Mouse (Mus musculus) liver, postnatal 0 days (tissue): ENCODE measurements around the gene Zfp523. TPM values are rescaled to one million over a fixed set of nuclear protein-coding genes. Genes with fewer than 3 reads are reported as not detected.

Experiments
- ATAC-seq: fragments of 200-750 bp; cut with Nextera tagmentation; 2 replicates; pipeline ENCODE4 v1.8.0; 2017; ENCODE audit warnings: mild to moderate bottlenecking, moderate library complexity
- DNase-seq: peaks from one replicate; pipeline ENCODE4 v3.0.0-alpha.2; 2016
- H3K27ac ChIP-seq: fragments of 300-500 bp; sonication (generic); 2 replicates; pipeline ENCODE4 v1.5.1; 2014; ENCODE audit warnings: antibody characterized with exemption, moderate library complexity, mild to moderate bottlenecking, low read depth
- H3K27me3 ChIP-seq: fragments of 300-500 bp; sonication (generic); 2 replicates; pipeline ENCODE4 v1.6.1; 2014; ENCODE audit warnings: low read length, control low read depth, mixed read lengths; ENCODE audit not compliant: insufficient read depth
- H3K36me3 ChIP-seq: fragments of 300-500 bp; sonication (generic); replicated peaks from 2 replicates; pipeline ENCODE4 v1.6.1; 2014; ENCODE audit warnings: mild to moderate bottlenecking, control low read depth, low read length, moderate library complexity, mixed read lengths; ENCODE audit not compliant: insufficient read depth
- H3K4me1 ChIP-seq: fragments of 300-500 bp; sonication (generic); 2 replicates; pipeline ENCODE4 v1.6.1; 2014; ENCODE audit warnings: antibody characterized with exemption, mild to moderate bottlenecking, control low read depth; ENCODE audit not compliant: insufficient read depth
- H3K4me2 ChIP-seq: fragments of 300-500 bp; sonication (generic); 2 replicates; pipeline ENCODE4 v1.6.1; 2014; ENCODE audit warnings: low read depth, mild to moderate bottlenecking, low read length, moderate library complexity, mixed read lengths
- H3K4me3 ChIP-seq: fragments of 300-500 bp; sonication (generic); 2 replicates; pipeline ENCODE4 v1.5.1; 2014; ENCODE audit warnings: low read depth, low read length
- H3K9ac ChIP-seq: fragments of 300-500 bp; sonication (generic); replicated peaks from 2 replicates; pipeline ENCODE4 v1.6.1; 2014; ENCODE audit warnings: mild to moderate bottlenecking, moderate library complexity
- H3K9me3 ChIP-seq: fragments of 300-500 bp; sonication (generic); 2 replicates; pipeline ENCODE4 v1.6.1; 2016; ENCODE audit warnings: mild to moderate bottlenecking, control low read depth, low read length, mixed read lengths
- CTCF ChIP-seq: sonication (generic); IDR thresholded peaks from 2 replicates; pipeline ENCODE4 v1.5.1; 2016; ENCODE audit warnings: antibody characterized with exemption, low read depth
- EP300 ChIP-seq: IDR thresholded peaks from 2 replicates; pipeline ENCODE4 v1.6.1; 2016; ENCODE audit warnings: antibody characterized with exemption, low read depth, mild to moderate bottlenecking
- WGBS: fragments of 180-500 bp; shearing (Covaris S2); extraction: QIAGEN DNeasy Blood & Tissue Kit; methylation state at CpG from one replicate; pipeline ENCODE4 v1.1.7; 2014; ENCODE audit not compliant: insufficient replicate concordance; 5-methylcytosine and 5-hydroxymethylcytosine counted together
- polyA plus RNA-seq: library from polyadenylated mRNA; unstranded; fragments of >200 nt; fragmentation: Nextera tagmentation; extraction: Ambion mirVana; gene quantifications from 2 replicates; pipeline ENCODE4 v1.2.1, GENCODE M21; 2015

Zfp523 gene
- 6.1 and 6.2 TPM in 2 replicates for polyA plus RNA-seq

GRCm38 (mm10) chr17:28176775-28177539 is at the start of gene Zfp523:
Gene Zfp523, plus strand, starts transcription at chr17:28177129.
- peak; percentile 89 for DNase-seq
- H3K27me3 ChIP-seq = no peaks in the 10 kb centered on the region
- H3K4me2 ChIP-seq = peak within 1 kb of the TSS; percentile 89
- peak within 1 kb of the TSS; percentile 87 for H3K4me3 ChIP-seq
- no peaks in the 10 kb centered on the region for H3K9me3 ChIP-seq
- TF ChIP-seq EP300 (no peak), CTCF (no peak)
- whole genome bisulfite sequencing = under 1% methylated on average over 72 of the region's 82 CpGs
- H3K36me3 ChIP-seq = no peaks in the 10 kb centered on the region
- H3K4me1 ChIP-seq = peaks cover 40% of the 10 kb centered on the region
- ATAC-seq = peak; percentile 92
- H3K9ac ChIP-seq = peak within 1 kb of the TSS; percentile 84
- peak within 1 kb of the TSS; percentile 90 for H3K27ac ChIP-seq

- no peaks in the 10 kb centered on the region for H3K36me3 ChIP-seq
- H3K27me3 ChIP-seq = no peaks in the 10 kb centered on the region
- H3K9ac ChIP-seq = no peak overlapping the region
- H3K27ac ChIP-seq = no peak overlapping the region
- no peak overlapping the region for H3K4me3 ChIP-seq
- H3K4me1 ChIP-seq = no peaks in the 10 kb centered on the region
- WGBS = 83% methylated on average over 5 of the region's 5 CpGs
- no peak overlapping the region for H3K4me2 ChIP-seq
- no peaks in the 10 kb centered on the region for H3K9me3 ChIP-seq
- DNase-seq (no peak), ATAC-seq (no peak)
- TF ChIP-seq EP300 = no peak
- no peak for TF ChIP-seq CTCF
These were observed 47.1 kb upstream of the Zfp523 start for GRCm38 (mm10) chr17:28129796-28130195.

GRCm38 (mm10) chr17:28130391-28131125 is 46.4 kb upstream of the Zfp523 start:
- H3K27ac ChIP-seq = no peak overlapping the region
- H3K9me3 ChIP-seq = no peaks in the 10 kb centered on the region
- 62% methylated on average over 5 of the region's 5 CpGs for WGBS
- ATAC-seq (no peak), DNase-seq (no peak)
- no peak overlapping the region for H3K4me3 ChIP-seq
- no peak overlapping the region for H3K9ac ChIP-seq
- no peak for TF ChIP-seq EP300
- no peak for TF ChIP-seq CTCF
- H3K4me2 ChIP-seq = no peak overlapping the region
- H3K36me3 ChIP-seq = no peaks in the 10 kb centered on the region
- no peaks in the 10 kb centered on the region for H3K27me3 ChIP-seq
- no peaks in the 10 kb centered on the region for H3K4me1 ChIP-seq

- H3K9ac ChIP-seq = no peak overlapping the region
These were observed 45.8 kb upstream of the Zfp523 start for GRCm38 (mm10) chr17:28131156-28131555.

GRCm38 (mm10) chr17:28133193-28133592 is 43.7 kb upstream of the Zfp523 start:
- H3K4me3 ChIP-seq = no peak overlapping the region
- TF ChIP-seq EP300 (no peak), CTCF (peak; percentile 73)
- ATAC-seq (no peak), DNase-seq (peak; percentile 64)
- no peak overlapping the region for H3K9ac ChIP-seq
- no peaks in the 10 kb centered on the region for H3K4me1 ChIP-seq
- no peaks in the 10 kb centered on the region for H3K36me3 ChIP-seq
- peaks cover 5% of the 10 kb centered on the region; the same call in 1 of the 2 replicates for H3K27me3 ChIP-seq
- WGBS = 6% methylated on average over 14 of the region's 14 CpGs
- no peaks in the 10 kb centered on the region for H3K9me3 ChIP-seq
- no peak overlapping the region for H3K4me2 ChIP-seq
- H3K27ac ChIP-seq = no peak overlapping the region

More at GRCm38 (mm10) chr17:28131156-28131555, 45.8 kb upstream of the Zfp523 start:
- Histone ChIP-seq H3K36me3 (no peaks in the 10 kb centered on the region), H3K4me1 (no peaks in the 10 kb centered on the region), H3K4me2 (no peak overlapping the region), H3K4me3 (no peak overlapping the region), H3K27ac (no peak overlapping the region), H3K9me3 (no peaks in the 10 kb centered on the region), H3K27me3 (no peaks in the 10 kb centered on the region)
- DNase-seq (no peak), ATAC-seq (no peak)
- no peak for TF ChIP-seq EP300
- no peak for TF ChIP-seq CTCF

GRCm38 (mm10) chr17:28135496-28135895 is 41.4 kb upstream of the Zfp523 start:
- WGBS = 63% methylated on average over 3 of the region's 3 CpGs
- TF ChIP-seq EP300 (no peak), CTCF (no peak)
- no peak for DNase-seq
- Histone ChIP-seq H3K9ac (no peak overlapping the region), H3K27ac (no peak overlapping the region), H3K4me2 (no peak overlapping the region), H3K9me3 (no peaks in the 10 kb centered on the region), H3K4me1 (no peaks in the 10 kb centered on the region), H3K27me3 (peaks cover 12% of the 10 kb centered on the region), H3K36me3 (no peaks in the 10 kb centered on the region), H3K4me3 (no peak overlapping the region)
- ATAC-seq = no peak
